Mouse (Mus musculus): ENCODE results near the gene Izumo1.

GRCm38 (mm10) chr7:45667761-45668160, 46.1 kb downstream of the Izumo1 start:
- TF ChIP-seq CTCF (IDR thresholded peaks at IDR 0.05; ENCODE audit: low read depth, low read length) (no peak), POLR2A (IDR thresholded peaks at IDR 0.05; ENCODE audit: borderline replicate concordance, low read depth, low read length) (no peak)

Data from bone marrow macrophage, adult 2 months (primary cell).